Mouse (Mus musculus): ENCODE measurements around the gene Gm6460. TPM values are rescaled to one million over a fixed set of nuclear protein-coding genes. Genes with fewer than 3 reads are reported as not detected.
"Not testable (repeated sequence)": the region's sequence is repeated elsewhere in the genome, so short reads cannot be mapped to it uniquely, and the experiment has no call there.

The Gm6460 gene
- polyA plus RNA-seq (2015; fragmentation: Nextera tagmentation; extraction: Ambion mirVana) = not detected in 2 replicates

DNA sequence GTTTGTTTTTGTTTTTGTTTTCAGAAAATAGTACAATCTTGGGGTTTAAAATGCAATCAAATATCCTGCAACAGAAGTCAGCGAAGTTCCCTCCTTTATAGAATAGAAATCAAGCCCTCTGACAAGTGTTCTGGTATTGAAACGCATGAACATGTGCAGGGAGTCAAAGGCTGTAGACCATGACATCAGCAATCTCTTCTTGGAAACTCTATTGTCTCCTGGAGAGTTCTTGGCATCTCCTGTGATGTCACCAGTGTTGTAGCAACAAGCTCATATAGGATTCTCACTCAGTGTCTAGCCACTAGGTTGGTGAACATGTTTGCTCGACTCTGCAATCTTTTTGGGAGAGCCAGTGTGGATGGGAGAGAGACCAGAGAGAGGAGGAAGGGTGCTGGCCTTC is at the start of gene Gm6460:
Gm6460 (plus strand) TSS at position 301 of the 400 bp plus-strand sequence.
- H3K9me3 ChIP-seq; H3K9ac ChIP-seq; H3K4me3 ChIP-seq; ATAC-seq (ENCODE audit: low read depth); H3K27me3 ChIP-seq; H3K4me1 ChIP-seq (replicated peaks); H3K36me3 ChIP-seq; H3K4me2 ChIP-seq; H3K27ac ChIP-seq (replicated peaks): not testable (repeated sequence)
- no CpG with 5 or more reads among the region's 3 CpGs for WGBS

Other genes starting within 250 kb of the Gm6460 start
- not detected in 2 replicates for gene Gm8897, start 178.5 kb upstream of the Gm6460 start, polyA plus RNA-seq (2015; fragmentation: Nextera tagmentation; extraction: Ambion mirVana)
- gene Gm8906, start 92.2 kb upstream of the Gm6460 start, polyA plus RNA-seq (2015; fragmentation: Nextera tagmentation; extraction: Ambion mirVana) = 0.35 TPM in 1 of 2 replicates, not detected in the other
- gene Gm8922, start 87.0 kb downstream of the Gm6460 start, polyA plus RNA-seq (2015; fragmentation: Nextera tagmentation; extraction: Ambion mirVana) = 2.0 and 4.7 TPM in 2 replicates
- gene Gm8926, start 175.6 kb downstream of the Gm6460 start, polyA plus RNA-seq (2015; fragmentation: Nextera tagmentation; extraction: Ambion mirVana) = not detected in 2 replicates